Mouse (Mus musculus) hindbrain, postnatal 0 days (tissue): Measurements from ENCODE around the gene Brat1. TPM values are rescaled to one million over a fixed set of nuclear protein-coding genes. Genes with fewer than 3 reads are reported as not detected.

Source experiments
- ATAC-seq: fragments of 200-750 bp; cut with Nextera tagmentation; 2 replicates; pipeline ENCODE4 v1.8.0; 2017; ENCODE audit warnings: mild to moderate bottlenecking, moderate TSS enrichment, moderate library complexity
- DNase-seq: peaks from one replicate; pipeline ENCODE4 v3.0.0-alpha.2; 2015; ENCODE audit warnings: low spot score
- H3K27ac ChIP-seq: fragments of 300-500 bp; sonication (generic); 2 replicates; pipeline ENCODE4 v1.5.1; 2014; ENCODE audit warnings: mild to moderate bottlenecking
- H3K27me3 ChIP-seq: fragments of 300-500 bp; sonication (generic); 2 replicates; pipeline ENCODE4 v1.6.1; 2014; ENCODE audit warnings: low read length, mixed read lengths; ENCODE audit not compliant: insufficient read depth
- H3K36me3 ChIP-seq: fragments of 300-500 bp; sonication (generic); 2 replicates; pipeline ENCODE4 v1.6.1; 2014; ENCODE audit warnings: low read length, mixed read lengths; ENCODE audit not compliant: insufficient read depth
- H3K4me1 ChIP-seq: fragments of 300-500 bp; sonication (generic); 2 replicates; pipeline ENCODE4 v1.6.1; 2014; ENCODE audit warnings: antibody characterized with exemption, low read length, mixed read lengths; ENCODE audit not compliant: insufficient read depth
- H3K4me2 ChIP-seq: fragments of 300-500 bp; sonication (generic); 2 replicates; pipeline ENCODE4 v1.6.1; 2014; ENCODE audit warnings: low read depth, mild to moderate bottlenecking, low read length, moderate library complexity, mixed read lengths
- H3K4me3 ChIP-seq: fragments of 300-500 bp; sonication (generic); 2 replicates; pipeline ENCODE4 v1.5.1; 2014; ENCODE audit warnings: low read length
- H3K9ac ChIP-seq: fragments of 300-500 bp; sonication (generic); replicated peaks from 2 replicates; pipeline ENCODE4 v1.6.1; 2014; ENCODE audit warnings: mild to moderate bottlenecking, low read length, moderate library complexity, mixed read lengths
- H3K9me3 ChIP-seq: fragments of 300-500 bp; sonication (generic); 2 replicates; pipeline ENCODE4 v1.6.1; 2016; ENCODE audit warnings: low read length, mixed read lengths
- CTCF ChIP-seq: IDR thresholded peaks from 2 replicates; pipeline ENCODE4 v1.5.1; 2016; ENCODE audit warnings: antibody characterized with exemption, control low read depth, low read depth
- WGBS: fragments of 180-500 bp; shearing (Covaris S2); extraction: QIAGEN DNeasy Blood & Tissue Kit; methylation state at CpG from one replicate; pipeline ENCODE4 v1.1.7; 2014; 5-methylcytosine and 5-hydroxymethylcytosine counted together
- polyA plus RNA-seq: library from polyadenylated mRNA; unstranded; fragments of >200 nt; fragmentation: Nextera tagmentation; extraction: Ambion mirVana; gene quantifications from 2 replicates; pipeline ENCODE4 v1.2.1, GENCODE M21; 2015
- total RNA-seq: library from RNA; depleted of rRNA; stranded (reverse); fragments of >200 nt; gene quantifications from 2 replicates; pipeline ENCODE4 v1.2.3, GENCODE M21; 2014

Brat1 gene
- total and polyA plus RNA-seq, 2 experiments from 2014 or later = 18.1 to 46.7 TPM

- H3K9me3 ChIP-seq = no peaks in the 10 kb centered on the region
- WGBS = 84% methylated on average over 7 of the region's 7 CpGs
- no peak overlapping the region for H3K9ac ChIP-seq
- H3K4me3 ChIP-seq = no peak overlapping the region
- H3K4me2 ChIP-seq = no peak overlapping the region
- peaks cover 23% of the 10 kb centered on the region; the same call in 1 of the 2 replicates for H3K36me3 ChIP-seq
- H3K27ac ChIP-seq = no peak overlapping the region
- 0 out of 2 replicates have a peak, but pooled peaks cover 1% of the 10 kb centered on the region for H3K4me1 ChIP-seq
- no peak for TF ChIP-seq CTCF
- ATAC-seq = no peak
- DNase-seq = no peak
- no peaks in the 10 kb centered on the region for H3K27me3 ChIP-seq
These were observed 8.8 kb upstream of the Brat1 start for GRCm38 (mm10) chr5:140695987-140696386.

GRCm38 (mm10) chr5:140699776-140700175 is 5.0 kb upstream of the Brat1 start:
- 76% methylated on average over 9 of the region's 9 CpGs for WGBS
- Histone ChIP-seq H3K4me3 (no peak overlapping the region), H3K9ac (no peak overlapping the region), H3K27me3 (no peaks in the 10 kb centered on the region), H3K36me3 (peaks cover 17% of the 10 kb centered on the region; the same call in 1 of the 2 replicates), H3K4me1 (peaks cover 14% of the 10 kb centered on the region), H3K4me2 (no peak overlapping the region), H3K9me3 (no peaks in the 10 kb centered on the region), H3K27ac (no peak overlapping the region)
- ATAC-seq (no peak), DNase-seq (no peak)
- no peak for TF ChIP-seq CTCF

GRCm38 (mm10) chr5:140701661-140702060 is 3.1 kb upstream of the Brat1 start:
- H3K4me3 ChIP-seq = peak overlapping the region; percentile 60
- H3K36me3 ChIP-seq = peaks cover 12% of the 10 kb centered on the region; the same call in 1 of the 2 replicates
- no peaks in the 10 kb centered on the region for H3K9me3 ChIP-seq
- no peak for TF ChIP-seq CTCF
- peak overlapping the region; percentile 81 for H3K27ac ChIP-seq
- H3K4me1 ChIP-seq = peaks cover 14% of the 10 kb centered on the region
- peak overlapping the region; percentile 81 for H3K4me2 ChIP-seq
- ATAC-seq = peak; percentile 6; the same call in 1 of the 2 replicates
- WGBS = under 1% methylated on average over 25 of the region's 25 CpGs
- H3K9ac ChIP-seq = peak overlapping the region; percentile 67
- DNase-seq = no peak
- no peaks in the 10 kb centered on the region for H3K27me3 ChIP-seq

- under 1% methylated on average over 28 of the region's 33 CpGs for WGBS
These were observed 2.7 kb upstream of the Brat1 start, which contains the start of gene Iqce for GRCm38 (mm10) chr5:140702103-140702513. Iqce (minus strand) TSS chr5:140702378.

GRCm38 (mm10) chr5:140702618-140703175 is 2.1 kb upstream of the Brat1 start:
- 62% methylated on average over 19 of the region's 19 CpGs for WGBS
- peak overlapping the region; percentile 67; the same call in 1 of the 2 replicates for H3K9ac ChIP-seq
- H3K4me3 ChIP-seq = peak overlapping the region; percentile 60
- H3K4me1 ChIP-seq = peaks cover 14% of the 10 kb centered on the region
- H3K27me3 ChIP-seq = no peaks in the 10 kb centered on the region
- peaks cover 3% of the 10 kb centered on the region; the same call in 1 of the 2 replicates for H3K36me3 ChIP-seq
- DNase-seq (peak; percentile 8), ATAC-seq (no peak)
- H3K4me2 ChIP-seq = peak overlapping the region; percentile 81
- H3K27ac ChIP-seq = peak overlapping the region; percentile 81; the same call in 1 of the 2 replicates
- peak; percentile 7; the same call in 1 of the 2 replicates for TF ChIP-seq CTCF
- no peaks in the 10 kb centered on the region for H3K9me3 ChIP-seq

More at GRCm38 (mm10) chr5:140702103-140702513, 2.7 kb upstream of the Brat1 start, which contains the start of gene Iqce:
- Histone ChIP-seq H3K27me3 (no peaks in the 10 kb centered on the region), H3K4me2 (peak within 1 kb of the TSS; percentile 81), H3K36me3 (peaks cover 9% of the 10 kb centered on the region; the same call in 1 of the 2 replicates), H3K27ac (peak within 1 kb of the TSS; percentile 81), H3K9ac (peak within 1 kb of the TSS; percentile 67), H3K4me1 (peaks cover 14% of the 10 kb centered on the region), H3K4me3 (peak within 1 kb of the TSS; percentile 60), H3K9me3 (no peaks in the 10 kb centered on the region)
- ATAC-seq (peak; percentile 65), DNase-seq (peak; percentile 97)
- TF ChIP-seq CTCF = no peak

GRCm38 (mm10) chr5:140703480-140704377 is 1.1 kb upstream of the Brat1 start:
- H3K27me3 ChIP-seq = no peaks in the 10 kb centered on the region
- no peak for TF ChIP-seq CTCF
- ATAC-seq (no peak), DNase-seq (no peak)
- H3K4me3 ChIP-seq = peak overlapping the region; percentile 63
- peaks cover 14% of the 10 kb centered on the region for H3K4me1 ChIP-seq
- peak overlapping the region; percentile 72 for H3K4me2 ChIP-seq
- H3K9me3 ChIP-seq = no peaks in the 10 kb centered on the region
- peak overlapping the region; percentile 63; the same call in 1 of the 2 replicates for H3K9ac ChIP-seq
- H3K27ac ChIP-seq = peak overlapping the region; percentile 88; the same call in 1 of the 2 replicates
- WGBS = 39% methylated on average over 17 of the region's 17 CpGs
- H3K36me3 ChIP-seq = peaks cover 6% of the 10 kb centered on the region; the same call in 1 of the 2 replicates
